In genomic region chr5:122985276-122985675, GRCm38 (mm10) we compare ENCODE assay signal across 12 mouse cellular contexts. TPM values are rescaled to one million over a fixed set of nuclear protein-coding genes. Genes with fewer than 3 reads are reported as not detected.
DNase-seq lines count a peak whose midpoint lies in the region; ATAC-seq and TF ChIP-seq lines count a peak whose summit lies in the region.
"Had no signal": no experiment of that assay in that cellular context is flagged by ENCODE, and none has a peak within 500 bp of the region (broad histone marks: within the 10 kb centered on the region; RNA-seq: fewer than 3 reads in every experiment).

No protein-coding gene starts in this region.

- H3K27ac ChIP-seq in hindbrain, embryonic 10.5 days = peak overlapping the region; percentile 97
- H3K27ac ChIP-seq in hindbrain, postnatal 0 days = no peak overlapping the region
- H3K27ac ChIP-seq in embryonic facial prominence, embryonic 14.5 days (replicated peaks; ENCODE audit: low read depth, low read length) = no peak overlapping the region

- H3K36me3 ChIP-seq in hindbrain, embryonic 10.5 days = peaks cover 40% of the 10 kb centered on the region
- H3K36me3 ChIP-seq in hindbrain, postnatal 0 days (ENCODE audit: insufficient read depth, low read length) = no peaks in the 10 kb centered on the region
- H3K36me3 ChIP-seq in embryonic facial prominence, embryonic 14.5 days (ENCODE audit: control insufficient read depth, insufficient read depth, low read length) = no peaks in the 10 kb centered on the region; the same call in 1 of the 2 replicates

- H3K27me3 ChIP-seq in hindbrain, embryonic 10.5 days (ENCODE audit: insufficient read depth, poor library complexity, severe bottlenecking) = no peaks in the 10 kb centered on the region
- no peaks in the 10 kb centered on the region for H3K27me3 ChIP-seq in hindbrain, postnatal 0 days (ENCODE audit: insufficient read depth, low read length)
- 0 out of 2 replicates have a peak, but pooled peaks cover 2% of the 10 kb centered on the region for H3K27me3 ChIP-seq in embryonic facial prominence, embryonic 14.5 days (replicated peaks; ENCODE audit: control insufficient read depth, insufficient read depth, low read length)

- WGBS in hindbrain, embryonic 10.5 days = 32% methylated on average over 3 of the region's 3 CpGs
- 57% methylated on average over 3 of the region's 3 CpGs for WGBS in hindbrain, postnatal 0 days
- 63% methylated on average over 3 of the region's 3 CpGs for WGBS in embryonic facial prominence, embryonic 14.5 days

- no peak for TF ChIP-seq CTCF in hindbrain, postnatal 0 days (IDR thresholded peaks at IDR 0.05; ENCODE audit: low read depth)

- no peak for ATAC-seq in hindbrain, postnatal 0 days
- no peak for ATAC-seq in embryonic facial prominence, embryonic 14.5 days (ENCODE audit: low read depth)

- peak; percentile 13 for DNase-seq in hindbrain, embryonic 10.5 days (ENCODE audit: low spot score)
- DNase-seq in hindbrain, postnatal 0 days (ENCODE audit: low spot score) = no peak
- DNase-seq in A20 (ENCODE audit: low read depth, low spot score) = peak; percentile 16
- DNase-seq in embryonic facial prominence, embryonic 14.5 days (ENCODE audit: low spot score) = no peak
- DNase-seq in induced T-regulatory cell, adult 2 months (ENCODE audit: low read depth) = peak; percentile 53
- no peak for DNase-seq in left cerebral cortex, adult 8-10 months (ENCODE audit: low spot score in 2 of 2)
- no peak for DNase-seq in left cerebral cortex, adult 18-20 months (ENCODE audit: low spot score in 2 of 2)
- DNase-seq in gastrocnemius, postnatal 25 days = no peak
- DNase-seq: cerebellum, adult 9-10 months; heart, postnatal 10 days; kidney, postnatal 36 days; thymus, postnatal 14 days had no signal

- H3K4me2 ChIP-seq in hindbrain, postnatal 0 days (ENCODE audit: low read depth, low read length) = no peak overlapping the region
- H3K4me2 ChIP-seq in embryonic facial prominence, embryonic 14.5 days (ENCODE audit: low read depth, low read length) = no peak overlapping the region

- peaks cover 60% of the 10 kb centered on the region for H3K4me1 ChIP-seq in hindbrain, embryonic 10.5 days (replicated peaks)
- peaks cover 15% of the 10 kb centered on the region; the same call in 1 of the 2 replicates for H3K4me1 ChIP-seq in hindbrain, postnatal 0 days (ENCODE audit: insufficient read depth, low read length)
- H3K4me1 ChIP-seq in embryonic facial prominence, embryonic 14.5 days (ENCODE audit: control insufficient read depth, insufficient read depth, low read length) = peaks cover 13% of the 10 kb centered on the region

- H3K4me3 ChIP-seq in hindbrain, embryonic 10.5 days = peak overlapping the region; percentile 71
- H3K4me3 ChIP-seq in hindbrain, postnatal 0 days (ENCODE audit: low read length) = no peak overlapping the region
- H3K4me3 ChIP-seq in embryonic facial prominence, embryonic 14.5 days (ENCODE audit: low read depth, low read length) = no peak overlapping the region

- H3K9ac ChIP-seq in hindbrain, postnatal 0 days (replicated peaks; ENCODE audit: low read length) = no peak overlapping the region
- peak overlapping the region; percentile 7 for H3K9ac ChIP-seq in embryonic facial prominence, embryonic 14.5 days (ENCODE audit: low read depth, low read length)

- no peaks in the 10 kb centered on the region for H3K9me3 ChIP-seq in hindbrain, embryonic 10.5 days
- no peaks in the 10 kb centered on the region for H3K9me3 ChIP-seq in hindbrain, postnatal 0 days (ENCODE audit: low read length)
- H3K9me3 ChIP-seq in embryonic facial prominence, embryonic 14.5 days (ENCODE audit: control insufficient read depth, low read length) = no peaks in the 10 kb centered on the region

RNA-seq across cellular contexts. Expression of gene Kdm2b, which starts 4.3 kb away (rescaled TPM):
- 84.6 and 92.4 TPM in 2 replicates for polyA plus RNA-seq in hindbrain, embryonic 10.5 days (2016; fragmentation: Nextera tagmentation; extraction: Ambion mirVana)
- total RNA-seq in hindbrain, postnatal 0 days (2014; rRNA removed) = 75.7 and 87.3 TPM in 2 replicates
- 59.7 and 60.9 TPM in 2 replicates for polyA plus RNA-seq in hindbrain, postnatal 0 days (2015; fragmentation: Nextera tagmentation; extraction: Ambion mirVana)
- 30.1 and 31.0 TPM in 2 replicates for polyA plus RNA-seq in embryonic facial prominence, embryonic 14.5 days (2014; fragmentation: Nextera tagmentation; extraction: Ambion mirVana)
- total RNA-seq in left cerebral cortex, adult 8-10 months (2022) = 10 to 100 TPM; 22.9 to 27.1 (median 24.6) TPM
- 10 to 100 TPM; 24.2 to 25.5 TPM for total RNA-seq in left cerebral cortex, adult 18-20 months (2021)
- total RNA-seq in gastrocnemius, postnatal 25 days (2021) = 10 to 100 TPM; 12.8 to 14.3 TPM

RNA-seq across cellular contexts. Expression of gene Orai1, which starts 29.6 kb away (rescaled TPM):
- polyA plus RNA-seq in hindbrain, embryonic 10.5 days (2016; fragmentation: Nextera tagmentation; extraction: Ambion mirVana) = 10.2 and 11.3 TPM in 2 replicates
- total RNA-seq in hindbrain, postnatal 0 days (2014; rRNA removed) = 20.9 and 27.2 TPM in 2 replicates
- 16.8 and 18.3 TPM in 2 replicates for polyA plus RNA-seq in hindbrain, postnatal 0 days (2015; fragmentation: Nextera tagmentation; extraction: Ambion mirVana)
- polyA plus RNA-seq in embryonic facial prominence, embryonic 14.5 days (2014; fragmentation: Nextera tagmentation; extraction: Ambion mirVana) = 19.5 and 20.8 TPM in 2 replicates
- total RNA-seq in left cerebral cortex, adult 8-10 months (2022) = 10 to 100 TPM in 2 of 4 experiments, 1 to 10 TPM in 2; 6.1 to 11.8 (median 9.2) TPM
- total RNA-seq in left cerebral cortex, adult 18-20 months (2021) = 1 to 10 TPM; 8.8 to 10.0 TPM
- total RNA-seq in gastrocnemius, postnatal 25 days (2021) = 10 to 100 TPM; 31.5 to 36.3 TPM

Comparison
In these comparisons a context has a peak if more than half of its experiments do, and no peak if none do; other contexts are left out.
1. DNase-seq: peak in hindbrain, embryonic 10.5 days (single experiment), A20 (single experiment) and induced T-regulatory cell, adult 2 months (single experiment); none in hindbrain, postnatal 0 days (single experiment), embryonic facial prominence, embryonic 14.5 days (single experiment), left cerebral cortex, adult 8-10 months (0 of 2), left cerebral cortex, adult 18-20 months (0 of 2) and gastrocnemius, postnatal 25 days (single experiment).